Mouse (Mus musculus) right cerebral cortex, postnatal 14 days (tissue): ENCODE results near the gene Ltb.
"Not testable (repeated sequence)": the region's sequence is repeated elsewhere in the genome, so short reads cannot be mapped to it uniquely, and the experiment has no call there.

Experiments
- DNase-seq: peaks from one replicate; pipeline ENCODE4 v3.0.0; 2022

Ltb gene

GRCm38 (mm10) chr17:35232043-35232442 lies 37.8 kb downstream of the Ltb start:
- DNase-seq = peak; percentile 87

- no peak for DNase-seq
Observed at GRCm38 (mm10) chr17:35232659-35233058, 38.4 kb downstream of the Ltb start.

- no peak for DNase-seq
Observed at GRCm38 (mm10) chr17:35233114-35233980, 39.1 kb downstream of the Ltb start, which contains the start of gene Atp6v1g2. Gene Atp6v1g2 (plus strand): TSS chr17:35233660.

GRCm38 (mm10) chr17:35234090-35234489 lies 39.9 kb downstream of the Ltb start:
- not testable (repeated sequence) for DNase-seq

- no peak for DNase-seq
Observed at GRCm38 (mm10) chr17:35234903-35235302, 40.7 kb downstream of the Ltb start.

GRCm38 (mm10) chr17:35235614-35236389 lies 41.6 kb downstream of the Ltb start, which contains the start of gene Nfkbil1:
Gene Nfkbil1 (minus strand): TSS chr17:35235792.
- peak; percentile 89 for DNase-seq

- peak; percentile 99 for DNase-seq
Observed at GRCm38 (mm10) chr17:35236390-35236746, 42.1 kb downstream of the Ltb start.

- DNase-seq = no peak
Observed at GRCm38 (mm10) chr17:35236996-35237395, 42.8 kb downstream of the Ltb start.

GRCm38 (mm10) chr17:35237504-35237903 lies 43.3 kb downstream of the Ltb start:
- no peak for DNase-seq

GRCm38 (mm10) chr17:35239700-35240099 lies 45.5 kb downstream of the Ltb start:
- no peak for DNase-seq

GRCm38 (mm10) chr17:35240384-35241304 lies 46.4 kb downstream of the Ltb start:
- no peak for DNase-seq

GRCm38 (mm10) chr17:35241305-35242014 lies 47.2 kb downstream of the Ltb start, which contains the start of gene Ddx39b:
Gene Ddx39b (plus strand): TSS chr17:35241746.
- DNase-seq = peak; percentile 95

GRCm38 (mm10) chr17:35242015-35242941 lies 48.0 kb downstream of the Ltb start:
- DNase-seq = peak; percentile 63

GRCm38 (mm10) chr17:35243086-35243485 lies 48.8 kb downstream of the Ltb start:
- DNase-seq = peak; percentile 63

GRCm38 (mm10) chr17:35244999-35245398 lies 50.8 kb downstream of the Ltb start:
- no peak for DNase-seq
